Mouse (Mus musculus): Measurements from ENCODE around the gene Hcn3.

Hcn3 gene

GRCm38 (mm10) chr3:89159616-89160344, at the start of gene Hcn3:
TSS of gene Hcn3 (minus strand) at chr3:89160196.
- in situ Hi-C loops (cut with MboI; ENCODE audit: low pct_unique_long_range_greater_than_20kb in 1 of 2, low sequenced_read_pairs in 2 of 2, unreplicated experiment in 1 of 2), result no loop called here

GRCm38 (mm10) chr3:89209731-89210130, 49.7 kb upstream of the Hcn3 start:
- in situ Hi-C loops (cut with MboI; ENCODE audit: low pct_unique_long_range_greater_than_20kb in 1 of 2, low sequenced_read_pairs in 2 of 2, unreplicated experiment in 1 of 2), result no loop called here

- in situ Hi-C loops (cut with MboI; ENCODE audit: low pct_unique_long_range_greater_than_20kb in 1 of 2, low sequenced_read_pairs in 2 of 2, unreplicated experiment in 1 of 2), result no loop called here
Observed at GRCm38 (mm10) chr3:89208736-89209135, 48.7 kb upstream of the Hcn3 start.

GRCm38 (mm10) chr3:89208075-89208657, 48.2 kb upstream of the Hcn3 start:
- in situ Hi-C loops (cut with MboI; ENCODE audit: low pct_unique_long_range_greater_than_20kb in 1 of 2, low sequenced_read_pairs in 2 of 2, unreplicated experiment in 1 of 2), result no loop called here

- in situ Hi-C loops (cut with MboI; ENCODE audit: low pct_unique_long_range_greater_than_20kb in 1 of 2, low sequenced_read_pairs in 2 of 2, unreplicated experiment in 1 of 2), result no loop called here
Observed at GRCm38 (mm10) chr3:89206695-89207094, 46.7 kb upstream of the Hcn3 start.

GRCm38 (mm10) chr3:89206079-89206478, 46.1 kb upstream of the Hcn3 start:
- in situ Hi-C loops (cut with MboI; ENCODE audit: low pct_unique_long_range_greater_than_20kb in 1 of 2, low sequenced_read_pairs in 2 of 2, unreplicated experiment in 1 of 2), result no loop called here

GRCm38 (mm10) chr3:89203142-89203514, 43.1 kb upstream of the Hcn3 start:
- in situ Hi-C loops (cut with MboI; ENCODE audit: low pct_unique_long_range_greater_than_20kb in 1 of 2, low sequenced_read_pairs in 2 of 2, unreplicated experiment in 1 of 2), result no loop called here

- in situ Hi-C loops (cut with MboI; ENCODE audit: low pct_unique_long_range_greater_than_20kb in 1 of 2, low sequenced_read_pairs in 2 of 2, unreplicated experiment in 1 of 2), result no loop called here
Observed at GRCm38 (mm10) chr3:89202253-89203141, 42.5 kb upstream of the Hcn3 start, which contains the start of gene Gba. TSS of gene Gba (plus strand) at chr3:89202928.

- in situ Hi-C loops (cut with MboI; ENCODE audit: low pct_unique_long_range_greater_than_20kb in 1 of 2, low sequenced_read_pairs in 2 of 2, unreplicated experiment in 1 of 2), result no loop called here
Observed at GRCm38 (mm10) chr3:89199839-89200238, 39.8 kb upstream of the Hcn3 start.

- in situ Hi-C loops (cut with MboI; ENCODE audit: low pct_unique_long_range_greater_than_20kb in 1 of 2, low sequenced_read_pairs in 2 of 2, unreplicated experiment in 1 of 2), result no loop called here
Observed at GRCm38 (mm10) chr3:89195979-89196877, 36.2 kb upstream of the Hcn3 start.

- in situ Hi-C loops (cut with MboI; ENCODE audit: low pct_unique_long_range_greater_than_20kb in 1 of 2, low sequenced_read_pairs in 2 of 2, unreplicated experiment in 1 of 2), result no loop called here
Observed at GRCm38 (mm10) chr3:89193853-89194252, 33.9 kb upstream of the Hcn3 start.

GRCm38 (mm10) chr3:89193351-89193750, 33.4 kb upstream of the Hcn3 start:
- in situ Hi-C loops (cut with MboI; ENCODE audit: low pct_unique_long_range_greater_than_20kb in 1 of 2, low sequenced_read_pairs in 2 of 2, unreplicated experiment in 1 of 2), result no loop called here

GRCm38 (mm10) chr3:89190436-89190835, 30.4 kb upstream of the Hcn3 start:
- in situ Hi-C loops (cut with MboI; ENCODE audit: low pct_unique_long_range_greater_than_20kb in 1 of 2, low sequenced_read_pairs in 2 of 2, unreplicated experiment in 1 of 2), result no loop called here

GRCm38 (mm10) chr3:89188478-89188875, 28.5 kb upstream of the Hcn3 start:
- in situ Hi-C loops (cut with MboI; ENCODE audit: low pct_unique_long_range_greater_than_20kb in 1 of 2, low sequenced_read_pairs in 2 of 2, unreplicated experiment in 1 of 2), result no loop called here

GRCm38 (mm10) chr3:89187690-89188477, 27.9 kb upstream of the Hcn3 start:
- in situ Hi-C loops (cut with MboI; ENCODE audit: low pct_unique_long_range_greater_than_20kb in 1 of 2, low sequenced_read_pairs in 2 of 2, unreplicated experiment in 1 of 2), result no loop called here

- in situ Hi-C loops (cut with MboI; ENCODE audit: low pct_unique_long_range_greater_than_20kb in 1 of 2, low sequenced_read_pairs in 2 of 2, unreplicated experiment in 1 of 2), result no loop called here
Observed at GRCm38 (mm10) chr3:89187197-89187596, 27.2 kb upstream of the Hcn3 start.

GRCm38 (mm10) chr3:89183959-89184315, 23.9 kb upstream of the Hcn3 start:
- in situ Hi-C loops (cut with MboI; ENCODE audit: low pct_unique_long_range_greater_than_20kb in 1 of 2, low sequenced_read_pairs in 2 of 2, unreplicated experiment in 1 of 2), result no loop called here
